Mouse (Mus musculus) liver, embryonic 14.5 days (tissue): ENCODE data around the gene Rnf220. TPM values are rescaled to one million over a fixed set of nuclear protein-coding genes. Genes with fewer than 3 reads are reported as not detected.

Experiments used
- ATAC-seq: fragments of 200-750 bp; cut with Nextera tagmentation; 2 replicates; pipeline ENCODE4 v1.8.0; 2017; ENCODE audit warnings: moderate number of reproducible peaks, mild to moderate bottlenecking, moderate library complexity; ENCODE audit not compliant: insufficient read depth
- DNase-seq, 3 experiments: peaks; one replicate each; pipeline ENCODE4 v3.0.0-alpha.2; 2012 to 2013; ENCODE audit warnings: low read depth in 3 of 3, low spot score in 3 of 3
- H3K27ac ChIP-seq: fragments of 300-500 bp; sonication (generic); 2 replicates; pipeline ENCODE4 v1.5.1; 2014; ENCODE audit warnings: moderate library complexity, mild to moderate bottlenecking, control low read depth, inconsistent platforms
- H3K27me3 ChIP-seq: fragments of 300-500 bp; sonication (generic); 2 replicates; pipeline ENCODE4 v1.6.1; 2014; ENCODE audit warnings: mild to moderate bottlenecking, low read length, moderate library complexity; ENCODE audit not compliant: control insufficient read depth, insufficient read depth
- H3K36me3 ChIP-seq: fragments of 300-500 bp; sonication (generic); replicated peaks from 2 replicates; pipeline ENCODE4 v1.6.1; 2014; ENCODE audit warnings: low read depth; ENCODE audit not compliant: control insufficient read depth, insufficient read depth
- H3K4me1 ChIP-seq, 2 experiments: fragments of 200-500 bp in 1 of 2; fragments of 300-500 bp in 1 of 2; sonication (generic) in 1 of 2; replicated peaks; 2 replicates each; pipeline ENCODE4 v1.6.1; 2012 to 2014; ENCODE audit warnings: antibody characterized with exemption in 1 of 2, inconsistent platforms in 1 of 2, low read length in 1 of 2; ENCODE audit not compliant: control insufficient read depth in 2 of 2, insufficient read depth in 2 of 2
- H3K4me2 ChIP-seq: fragments of 300-500 bp; sonication (generic); 2 replicates; pipeline ENCODE4 v1.6.1; 2014; ENCODE audit warnings: low read depth, mild to moderate bottlenecking, control low read depth, moderate library complexity
- H3K4me3 ChIP-seq, 2 experiments: fragments of 200-500 bp in 1 of 2; fragments of 300-500 bp in 1 of 2; sonication (generic) in 1 of 2; 2 replicates each; pipeline ENCODE4 v1.5.1; 2012 to 2014; ENCODE audit warnings: low read depth in 2 of 2, low read length in 2 of 2, mild to moderate bottlenecking in 2 of 2, control low read depth in 1 of 2, inconsistent platforms in 1 of 2, moderate library complexity in 1 of 2; ENCODE audit not compliant: insufficient read depth in 1 of 2
- H3K9ac ChIP-seq: fragments of 300-500 bp; sonication (generic); replicated peaks from 2 replicates; pipeline ENCODE4 v1.6.1; 2014; ENCODE audit warnings: mild to moderate bottlenecking, control low read depth, moderate library complexity
- H3K9me3 ChIP-seq: fragments of 300-500 bp; sonication (generic); 2 replicates; pipeline ENCODE4 v1.6.1; 2016; ENCODE audit warnings: low read length, mixed read lengths; ENCODE audit not compliant: control insufficient read depth
- CTCF ChIP-seq: IDR thresholded peaks from 2 replicates; pipeline ENCODE4 v1.5.1; 2016; ENCODE audit warnings: antibody characterized with exemption, low read depth, control low read depth
- EP300 ChIP-seq: IDR thresholded peaks from 2 replicates; pipeline ENCODE4 v1.6.1; 2016; ENCODE audit warnings: antibody characterized with exemption, low read depth
- WGBS: fragments of 180-500 bp; shearing (Covaris S2); extraction: QIAGEN DNeasy Blood & Tissue Kit; methylation state at CpG from one replicate; pipeline ENCODE4 v1.1.7; 2014; ENCODE audit not compliant: insufficient replicate concordance; 5-methylcytosine and 5-hydroxymethylcytosine counted together
- polyA plus RNA-seq, 2 experiments: library from polyadenylated mRNA; depleted of rRNA in 1 of 2; stranded (reverse) in 1 of 2; unstranded in 1 of 2; fragments of >200 nt; fragmentation: Nextera tagmentation in 1 of 2; extraction: Ambion mirVana in 1 of 2; gene quantifications; 2 replicates each; pipeline versions ENCODE4 v1.2.1 to v1.2.3; 2012 to 2014

The Rnf220 gene
- polyA plus RNA-seq, 2 experiments: 17.9 to 29.1 TPM

DNA sequence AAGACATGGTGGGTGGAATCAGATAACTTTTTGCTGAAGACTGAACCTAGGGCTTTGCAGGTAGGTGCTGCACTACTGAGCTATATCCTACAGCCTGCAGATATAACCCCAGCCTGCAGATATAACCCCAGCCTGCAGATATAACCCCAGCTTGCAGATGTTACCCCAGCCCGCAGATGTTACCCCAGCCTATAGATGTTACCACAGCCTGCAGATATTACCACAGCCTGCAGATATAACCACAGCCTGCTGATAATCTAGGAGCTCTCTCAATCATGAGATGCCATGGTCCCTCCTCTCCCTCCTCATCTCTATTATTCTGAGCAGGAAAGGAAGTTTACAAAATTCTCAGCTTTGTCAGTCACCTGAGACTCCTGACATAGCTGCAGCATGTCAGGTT is 111.6 kb downstream of the Rnf220 start:
- DNase-seq (no peak), ATAC-seq (peak; percentile 26; the same call in 1 of the 2 replicates)
- no peak overlapping the region for H3K4me3 ChIP-seq
- H3K27ac ChIP-seq: no peak overlapping the region
- TF ChIP-seq EP300: no peak
- TF ChIP-seq CTCF: no peak
- H3K4me1 ChIP-seq: 0 out of 4 replicates have a peak, but pooled peaks cover 0 to under 1% of the 10 kb centered on the region in 2 experiments
- H3K36me3 ChIP-seq: no peaks in the 10 kb centered on the region
- H3K27me3 ChIP-seq: no peaks in the 10 kb centered on the region
- no peak overlapping the region for H3K4me2 ChIP-seq
- no peak overlapping the region for H3K9ac ChIP-seq
- H3K9me3 ChIP-seq: no peaks in the 10 kb centered on the region
- 9% methylated on average over 1 of the region's 1 CpGs for WGBS

DNA sequence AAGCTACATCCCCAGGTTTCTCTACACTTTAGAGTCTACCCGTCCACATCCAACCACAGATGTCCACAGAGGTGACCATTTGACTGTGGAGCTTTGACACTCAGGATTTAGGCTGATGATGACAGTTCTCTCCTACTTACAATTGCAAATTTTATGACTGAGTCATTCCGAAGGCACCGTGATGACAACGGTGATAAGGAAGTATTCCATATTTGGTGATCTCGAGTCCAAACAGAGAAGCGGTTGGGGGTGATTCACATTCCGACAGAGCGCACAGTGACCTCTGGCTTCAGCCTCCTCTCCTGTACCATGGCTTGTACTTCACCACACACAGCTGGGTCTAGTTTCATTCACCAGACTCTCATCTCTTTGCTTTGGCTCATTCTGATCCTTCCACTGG is 115.0 kb downstream of the Rnf220 start:
- WGBS: 74% methylated on average over 8 of the region's 8 CpGs
- no peaks in the 10 kb centered on the region for H3K9me3 ChIP-seq
- no peak overlapping the region for H3K4me3 ChIP-seq
- DNase-seq: no peak
- no peak overlapping the region for H3K9ac ChIP-seq
- no peaks in the 10 kb centered on the region for H3K36me3 ChIP-seq
- TF ChIP-seq EP300: no peak
- no peak for TF ChIP-seq CTCF
- H3K4me1 ChIP-seq: no peaks in the 10 kb centered on the region
- no peaks in the 10 kb centered on the region for H3K27me3 ChIP-seq
- H3K27ac ChIP-seq: no peak overlapping the region
- H3K4me2 ChIP-seq: no peak overlapping the region
- no peak for ATAC-seq

DNA sequence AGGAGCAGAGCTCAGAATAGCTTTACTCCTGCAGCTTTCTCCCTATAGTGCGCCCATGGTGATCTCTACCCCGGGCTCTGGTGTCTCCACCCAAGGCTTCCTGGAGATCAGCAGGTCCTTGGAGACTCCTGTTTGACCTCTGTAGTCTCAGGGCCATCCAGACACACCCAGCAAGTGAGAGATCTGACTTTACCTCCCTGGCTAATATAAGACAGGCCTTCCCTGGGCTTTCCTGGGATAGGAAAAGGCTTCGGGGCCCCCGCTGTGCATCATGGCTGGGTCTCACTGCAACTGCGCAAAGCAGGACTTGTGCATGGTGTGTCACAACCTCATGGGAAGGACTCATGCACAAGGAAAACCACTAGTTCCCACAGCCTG is 116.3 kb downstream of the Rnf220 start:
- WGBS: 86% methylated on average over 5 of the region's 5 CpGs

DNA sequence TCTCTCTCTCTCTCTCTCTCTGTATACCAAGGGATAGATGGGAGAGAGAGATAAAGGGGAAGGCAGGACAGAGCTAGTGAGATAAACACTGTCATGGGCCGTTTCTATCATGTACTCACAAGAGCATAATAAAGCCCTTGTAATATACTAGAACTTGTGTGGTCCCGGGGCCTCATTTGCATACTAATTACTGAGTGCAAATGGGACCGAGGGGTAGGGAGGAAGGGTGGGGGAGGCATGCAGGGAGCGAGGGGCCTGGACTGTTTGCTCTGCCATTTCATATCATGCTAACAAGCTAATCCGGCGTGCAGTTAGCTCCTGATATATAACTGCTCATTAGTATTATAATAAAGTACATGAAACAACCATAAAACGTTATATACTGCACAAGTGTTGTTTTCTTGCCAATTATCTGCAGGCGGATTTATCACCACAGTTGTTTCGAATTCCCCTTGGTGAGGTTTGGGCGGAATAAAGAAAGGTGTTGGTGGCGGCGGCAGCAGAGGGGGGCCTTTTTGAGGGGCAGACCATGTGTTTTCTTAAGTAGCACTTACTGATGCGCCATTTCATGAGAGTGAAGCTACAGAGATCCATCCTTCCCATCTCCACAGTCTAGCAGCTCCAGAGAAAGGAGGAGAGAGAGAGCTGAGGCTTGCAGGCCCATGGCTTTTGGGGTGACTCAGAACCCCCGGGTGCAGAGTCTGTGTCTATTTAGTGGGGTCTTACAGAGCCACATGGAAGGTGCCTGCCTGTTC is 116.9 kb downstream of the Rnf220 start:
- DNase-seq (no peak), ATAC-seq (no peak)
- Histone ChIP-seq H3K27me3 (no peaks in the 10 kb centered on the region), H3K4me3 (no peak overlapping the region), H3K27ac (no peak overlapping the region), H3K4me2 (no peak overlapping the region), H3K9ac (no peak overlapping the region), H3K36me3 (no peaks in the 10 kb centered on the region), H3K9me3 (no peaks in the 10 kb centered on the region), H3K4me1 (no peaks in the 10 kb centered on the region)
- TF ChIP-seq EP300: no peak
- TF ChIP-seq CTCF: no peak
- 60% methylated on average over 14 of the region's 14 CpGs for WGBS

More for the DNA sequence above, 116.3 kb downstream of the Rnf220 start:
- Histone ChIP-seq H3K4me1 (no peaks in the 10 kb centered on the region), H3K27me3 (no peaks in the 10 kb centered on the region), H3K9ac (no peak overlapping the region), H3K9me3 (no peaks in the 10 kb centered on the region), H3K36me3 (no peaks in the 10 kb centered on the region), H3K27ac (no peak overlapping the region), H3K4me3 (no peak overlapping the region), H3K4me2 (no peak overlapping the region)
- ATAC-seq: no peak
- no peak for TF ChIP-seq EP300
- no peak for TF ChIP-seq CTCF
- no peak for DNase-seq

DNA sequence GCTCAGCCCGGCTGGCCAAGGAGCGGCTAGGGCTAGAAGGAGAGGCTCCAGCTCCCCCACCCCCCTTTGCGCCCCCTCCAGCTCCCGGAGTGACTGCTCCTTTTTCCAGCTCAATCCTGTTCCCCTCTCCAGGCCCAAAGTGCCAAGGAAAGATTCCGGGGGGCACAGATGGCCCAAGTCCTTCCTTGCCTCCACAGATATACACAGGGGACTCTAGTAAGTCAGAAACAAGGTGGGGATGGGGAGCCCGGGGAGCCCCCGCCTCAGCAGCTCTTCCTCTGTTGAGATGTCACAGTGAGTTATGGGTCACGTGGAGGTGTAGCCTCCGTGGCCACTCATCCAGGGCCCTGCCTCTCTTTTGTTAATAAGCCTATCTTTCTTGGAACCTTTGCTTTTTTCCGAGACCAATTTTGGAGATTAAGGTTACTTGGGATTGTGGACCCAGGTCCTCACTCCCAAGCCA is 122.7 kb downstream of the Rnf220 start:
- Histone ChIP-seq H3K27ac (no peak overlapping the region), H3K36me3 (no peaks in the 10 kb centered on the region), H3K4me3 (no peak overlapping the region), H3K9ac (no peak overlapping the region), H3K4me2 (no peak overlapping the region), H3K27me3 (no peaks in the 10 kb centered on the region), H3K9me3 (no peaks in the 10 kb centered on the region), H3K4me1 (no peaks in the 10 kb centered on the region; a peak in 1 of 4 replicates)
- WGBS: 46% methylated on average over 10 of the region's 10 CpGs
- ATAC-seq: no peak
- no peak for DNase-seq
- no peak for TF ChIP-seq EP300
- TF ChIP-seq CTCF: no peak
